Mouse (Mus musculus) midbrain, embryonic 13.5 days (tissue): Measurements from ENCODE around the gene Hivep3. TPM values are rescaled to one million over a fixed set of nuclear protein-coding genes. Genes with fewer than 3 reads are reported as not detected.

Experiments
- ATAC-seq: fragments of 200-750 bp; cut with Nextera tagmentation; 2 replicates; pipeline ENCODE4 v1.8.0; 2017; ENCODE audit warnings: mild to moderate bottlenecking, moderate TSS enrichment, moderate library complexity
- H3K27ac ChIP-seq: fragments of 300-500 bp; sonication (generic); 2 replicates; pipeline ENCODE4 v1.5.1; 2015; ENCODE audit warnings: inconsistent platforms, mild to moderate bottlenecking, moderate library complexity
- H3K27me3 ChIP-seq: fragments of 300-500 bp; sonication (generic); 2 replicates; pipeline ENCODE4 v1.6.1; 2015; ENCODE audit warnings: mild to moderate bottlenecking, inconsistent platforms
- H3K36me3 ChIP-seq: fragments of 300-500 bp; sonication (generic); 2 replicates; pipeline ENCODE4 v1.6.1; 2015; ENCODE audit warnings: mild to moderate bottlenecking, inconsistent platforms
- H3K4me1 ChIP-seq: fragments of 300-500 bp; sonication (generic); replicated peaks from 2 replicates; pipeline ENCODE4 v1.6.1; 2015; ENCODE audit warnings: inconsistent platforms
- H3K4me2 ChIP-seq: fragments of 300-500 bp; sonication (generic); replicated peaks from 2 replicates; pipeline ENCODE4 v1.6.1; 2015; ENCODE audit warnings: moderate library complexity, mild to moderate bottlenecking, inconsistent platforms
- H3K4me3 ChIP-seq: fragments of 300-500 bp; sonication (generic); replicated peaks from 2 replicates; pipeline ENCODE4 v1.5.1; 2015; ENCODE audit warnings: mild to moderate bottlenecking, inconsistent platforms
- H3K9ac ChIP-seq: fragments of 300-500 bp; sonication (generic); replicated peaks from 2 replicates; pipeline ENCODE4 v1.6.1; 2015; ENCODE audit warnings: mild to moderate bottlenecking, inconsistent platforms
- H3K9me3 ChIP-seq: fragments of 300-500 bp; sonication (generic); 2 replicates; pipeline ENCODE4 v1.6.1; 2016; ENCODE audit warnings: mild to moderate bottlenecking, inconsistent platforms
- WGBS: fragments of 180-500 bp; shearing (Covaris S2); methylation state at CpG from one replicate; pipeline ENCODE4 v1.1.7; 2015; 5-methylcytosine and 5-hydroxymethylcytosine counted together
- polyA plus RNA-seq: library from polyadenylated mRNA; unstranded; fragments of >200 nt; fragmentation: Nextera tagmentation; extraction: Ambion mirVana; gene quantifications from 2 replicates; pipeline ENCODE4 v1.2.1, GENCODE M21; 2015

The Hivep3 gene
- polyA plus RNA-seq, 1 experiment from 2014 or later, result 9.5 TPM

GRCm38 (mm10) chr4:119881292-119881691 lies 147.7 kb downstream of the Hivep3 start:
- no peak for ATAC-seq
- Histone ChIP-seq H3K4me1 (peaks cover 15% of the 10 kb centered on the region), H3K4me2 (no peak overlapping the region), H3K4me3 (no peak overlapping the region), H3K9ac (no peak overlapping the region), H3K9me3 (no peaks in the 10 kb centered on the region), H3K27me3 (no peaks in the 10 kb centered on the region), H3K27ac (no peak overlapping the region), H3K36me3 (no peaks in the 10 kb centered on the region)
- WGBS, result 85% methylated on average over 4 of the region's 4 CpGs

DNA sequence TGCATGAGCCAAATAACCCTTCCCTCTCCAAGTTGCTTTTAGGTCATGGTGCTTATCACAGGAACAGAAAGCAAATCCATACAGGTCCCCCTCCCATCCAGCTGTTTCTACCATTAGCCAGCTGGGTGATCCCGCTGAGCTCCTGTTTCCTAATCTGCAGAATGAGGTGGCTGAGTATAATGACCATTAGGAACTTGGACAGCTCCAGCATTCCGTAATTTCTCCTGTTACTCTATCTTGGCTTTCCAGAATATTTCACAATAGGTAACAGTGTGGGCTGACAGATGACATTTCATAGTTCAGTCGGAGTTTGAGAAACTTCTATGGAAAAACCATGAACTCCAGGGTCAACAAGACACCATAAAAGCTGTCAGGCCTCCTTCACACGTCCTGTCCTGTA lies 148.8 kb downstream of the Hivep3 start:
- ATAC-seq, result no peak
- 46% methylated on average over 4 of the region's 4 CpGs for WGBS
- H3K9me3 ChIP-seq, result no peaks in the 10 kb centered on the region
- no peak overlapping the region for H3K9ac ChIP-seq
- H3K27ac ChIP-seq, result no peak overlapping the region
- H3K27me3 ChIP-seq, result no peaks in the 10 kb centered on the region
- no peak overlapping the region for H3K4me3 ChIP-seq
- H3K36me3 ChIP-seq, result no peaks in the 10 kb centered on the region
- H3K4me2 ChIP-seq, result no peak overlapping the region
- H3K4me1 ChIP-seq, result peaks cover 8% of the 10 kb centered on the region

- no peaks in the 10 kb centered on the region for H3K27me3 ChIP-seq
- no peak for ATAC-seq
- H3K4me1 ChIP-seq, result peaks cover 8% of the 10 kb centered on the region
- 48% methylated on average over 5 of the region's 5 CpGs for WGBS
- no peak overlapping the region for H3K4me3 ChIP-seq
- no peak overlapping the region for H3K9ac ChIP-seq
- H3K27ac ChIP-seq, result no peak overlapping the region
- no peaks in the 10 kb centered on the region for H3K9me3 ChIP-seq
- no peak overlapping the region for H3K4me2 ChIP-seq
- H3K36me3 ChIP-seq, result no peaks in the 10 kb centered on the region
Measured at GRCm38 (mm10) chr4:119882814-119883213, 149.2 kb downstream of the Hivep3 start.

DNA sequence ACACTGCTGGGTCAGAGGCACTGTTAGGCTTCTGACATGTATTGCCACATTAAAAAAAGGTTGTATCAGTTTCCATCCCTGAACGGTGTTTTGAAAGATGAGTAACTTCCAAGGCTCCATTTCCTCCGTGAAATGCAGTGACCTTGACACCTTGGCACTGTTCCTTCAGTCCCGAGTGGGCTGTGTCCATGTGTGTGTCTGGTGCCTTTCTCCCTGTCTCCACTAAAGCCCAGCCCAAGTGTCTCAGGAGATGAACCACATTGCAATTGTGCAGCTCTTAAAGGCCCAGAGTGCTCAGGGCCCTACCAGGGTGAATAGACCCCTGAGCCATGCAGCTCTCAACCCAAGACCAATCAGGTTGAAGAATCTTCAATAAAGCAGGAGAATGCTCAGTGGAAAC lies 153.0 kb downstream of the Hivep3 start:
- 80% methylated on average over 3 of the region's 3 CpGs for WGBS
- Histone ChIP-seq H3K27ac (no peak overlapping the region), H3K27me3 (no peaks in the 10 kb centered on the region), H3K9me3 (no peaks in the 10 kb centered on the region), H3K4me3 (no peak overlapping the region), H3K4me1 (peaks cover 9% of the 10 kb centered on the region), H3K9ac (no peak overlapping the region), H3K4me2 (no peak overlapping the region), H3K36me3 (no peaks in the 10 kb centered on the region)
- ATAC-seq, result no peak

DNA sequence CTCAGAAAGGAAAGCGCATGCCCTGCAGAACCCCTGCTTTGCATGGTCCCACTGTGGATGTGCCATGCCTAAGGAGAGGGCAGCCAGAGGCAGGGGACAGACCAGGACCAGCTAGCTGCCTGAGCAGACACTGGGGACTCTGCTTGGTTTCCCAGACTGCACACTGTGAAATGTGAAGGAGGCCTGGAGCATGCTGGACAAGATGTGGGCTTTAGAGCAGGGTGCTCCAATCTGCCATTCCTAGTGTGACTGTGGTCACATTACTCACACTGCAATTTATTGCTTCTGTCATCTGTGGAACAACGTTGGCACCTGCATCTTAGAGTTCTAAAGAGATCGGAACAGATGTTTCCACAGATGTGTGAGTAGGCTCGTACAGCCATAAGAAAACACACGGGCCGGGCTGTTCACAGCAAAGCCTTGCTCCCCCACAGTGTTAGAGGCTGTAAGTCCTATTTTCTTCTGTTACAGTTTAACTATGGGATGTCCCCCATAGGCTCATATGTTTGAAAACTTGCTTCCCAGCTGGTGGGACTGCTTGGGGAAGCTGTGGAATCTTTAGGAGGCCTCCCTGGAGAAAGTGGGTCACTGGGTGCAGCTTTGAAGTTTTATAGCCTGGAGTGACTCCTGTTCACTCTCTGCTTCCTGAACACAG lies 154.1 kb downstream of the Hivep3 start:
- Histone ChIP-seq H3K4me2 (no peak overlapping the region), H3K4me3 (no peak overlapping the region), H3K9ac (no peak overlapping the region), H3K27ac (no peak overlapping the region), H3K9me3 (no peaks in the 10 kb centered on the region), H3K27me3 (no peaks in the 10 kb centered on the region), H3K36me3 (no peaks in the 10 kb centered on the region), H3K4me1 (peaks cover 9% of the 10 kb centered on the region)
- ATAC-seq, result no peak
- 84% methylated on average over 6 of the region's 6 CpGs for WGBS

GRCm38 (mm10) chr4:119889760-119890159 lies 156.2 kb downstream of the Hivep3 start:
- peaks cover 10% of the 10 kb centered on the region; the same call in 1 of the 2 replicates for H3K4me1 ChIP-seq
- 89% methylated on average over 5 of the region's 5 CpGs for WGBS
- no peak overlapping the region for H3K4me2 ChIP-seq
- no peaks in the 10 kb centered on the region for H3K27me3 ChIP-seq
- no peaks in the 10 kb centered on the region for H3K9me3 ChIP-seq
- H3K4me3 ChIP-seq, result no peak overlapping the region
- H3K9ac ChIP-seq, result no peak overlapping the region
- no peak for ATAC-seq
- no peaks in the 10 kb centered on the region for H3K36me3 ChIP-seq
- no peak overlapping the region for H3K27ac ChIP-seq

- WGBS, result 62% methylated on average over 5 of the region's 5 CpGs
- no peak overlapping the region for H3K9ac ChIP-seq
- no peak for ATAC-seq
- no peaks in the 10 kb centered on the region for H3K36me3 ChIP-seq
- H3K27ac ChIP-seq, result no peak overlapping the region
- no peak overlapping the region for H3K4me3 ChIP-seq
- no peaks in the 10 kb centered on the region; the same call in 1 of the 2 replicates for H3K27me3 ChIP-seq
- no peak overlapping the region for H3K4me2 ChIP-seq
- H3K4me1 ChIP-seq, result peaks cover 22% of the 10 kb centered on the region
- H3K9me3 ChIP-seq, result no peaks in the 10 kb centered on the region
Measured at GRCm38 (mm10) chr4:119893255-119893779, 159.7 kb downstream of the Hivep3 start.

DNA sequence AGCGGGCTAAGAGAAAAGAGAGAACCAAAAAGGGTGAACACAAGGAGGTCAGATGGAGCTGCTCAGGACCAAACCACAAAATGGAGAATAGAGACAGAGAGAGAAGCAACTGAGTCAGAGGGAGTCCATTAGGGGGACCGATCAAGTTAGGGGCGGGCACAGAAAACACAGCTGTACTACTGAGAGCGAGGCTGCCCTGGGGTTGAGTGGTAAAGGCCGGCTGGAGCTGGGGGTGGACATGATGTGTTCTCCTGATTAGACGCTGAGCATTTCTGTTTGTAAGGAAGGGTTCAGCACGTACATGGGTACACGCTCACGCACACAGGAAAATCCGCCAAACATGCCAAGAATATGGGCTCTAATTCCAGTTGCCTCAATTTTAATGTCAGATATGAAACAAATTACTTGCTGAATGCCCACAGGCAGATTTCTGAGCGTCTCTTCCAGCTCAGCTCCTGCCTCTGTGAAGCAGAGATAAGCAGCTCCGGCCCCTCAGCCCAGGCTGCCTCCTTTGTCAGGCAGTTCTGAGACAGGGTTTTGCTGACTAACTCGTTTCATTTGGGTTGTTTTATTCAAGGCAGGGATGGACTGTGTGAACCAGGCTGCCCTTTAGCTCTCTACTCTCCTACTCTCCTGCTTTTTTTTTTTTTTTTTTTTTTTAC lies 161.3 kb downstream of the Hivep3 start:
- Histone ChIP-seq H3K4me2 (no peak overlapping the region), H3K36me3 (no peaks in the 10 kb centered on the region), H3K9ac (no peak overlapping the region), H3K27me3 (no peaks in the 10 kb centered on the region; the same call in 1 of the 2 replicates), H3K27ac (peak overlapping the region; percentile 77), H3K4me1 (peaks cover 17% of the 10 kb centered on the region), H3K4me3 (no peak overlapping the region), H3K9me3 (no peaks in the 10 kb centered on the region)
- 62% methylated on average over 13 of the region's 13 CpGs for WGBS
- peak; percentile 91 for ATAC-seq

DNA sequence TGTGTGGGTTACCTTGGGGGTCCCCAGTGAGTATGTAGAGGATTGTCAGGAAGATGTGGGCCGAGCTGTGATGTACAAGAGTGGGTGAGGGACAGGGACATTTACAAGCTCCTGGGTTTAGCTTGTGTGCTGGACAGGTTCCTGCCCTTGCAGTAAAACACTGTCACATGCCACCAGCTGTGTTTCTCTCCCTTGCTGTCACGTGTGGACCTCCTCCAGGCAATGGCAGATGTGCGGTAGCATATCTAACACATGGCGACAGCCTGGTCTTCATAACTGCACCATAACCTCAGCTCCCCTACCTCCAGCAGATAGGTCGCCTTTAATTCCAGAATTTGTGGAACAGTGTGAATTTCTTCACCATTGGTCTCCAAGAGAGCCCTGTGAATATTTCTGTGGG lies 161.9 kb downstream of the Hivep3 start:
- H3K27ac ChIP-seq, result peak overlapping the region; percentile 77

DNA sequence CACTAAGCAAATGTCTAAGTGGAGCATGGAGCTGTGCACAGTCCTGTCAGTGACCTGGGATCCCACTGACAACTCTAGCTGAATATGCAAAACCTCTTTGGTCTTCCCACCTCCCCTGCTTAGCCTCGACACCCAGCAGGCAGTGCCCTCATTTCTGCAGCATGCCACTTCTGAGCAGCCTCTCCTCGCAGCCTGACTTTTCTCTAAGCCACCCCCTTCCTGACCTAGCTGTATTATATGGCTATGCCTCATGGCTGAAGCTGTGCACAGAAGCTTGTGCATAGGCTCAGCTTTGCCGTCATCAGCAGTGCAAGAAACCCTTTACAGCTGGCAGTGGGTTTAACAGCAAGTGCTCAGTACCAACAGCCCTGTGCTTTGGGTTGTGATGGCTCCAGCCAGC lies 163.0 kb downstream of the Hivep3 start:
- H3K4me2 ChIP-seq, result no peak overlapping the region
- H3K36me3 ChIP-seq, result no peaks in the 10 kb centered on the region
- H3K9ac ChIP-seq, result no peak overlapping the region
- H3K27me3 ChIP-seq, result no peaks in the 10 kb centered on the region; the same call in 1 of the 2 replicates
- WGBS, result 57% methylated on average over 3 of the region's 3 CpGs
- H3K27ac ChIP-seq, result no peak overlapping the region
- peaks cover 19% of the 10 kb centered on the region for H3K4me1 ChIP-seq
- ATAC-seq, result no peak
- no peaks in the 10 kb centered on the region for H3K9me3 ChIP-seq
- H3K4me3 ChIP-seq, result no peak overlapping the region

More for the DNA sequence above, 161.9 kb downstream of the Hivep3 start:
- Histone ChIP-seq H3K4me2 (no peak overlapping the region), H3K4me1 (peaks cover 17% of the 10 kb centered on the region), H3K4me3 (no peak overlapping the region), H3K9ac (no peak overlapping the region), H3K27me3 (no peaks in the 10 kb centered on the region; the same call in 1 of the 2 replicates), H3K9me3 (no peaks in the 10 kb centered on the region), H3K36me3 (no peaks in the 10 kb centered on the region)
- 75% methylated on average over 5 of the region's 5 CpGs for WGBS
- ATAC-seq, result no peak

DNA sequence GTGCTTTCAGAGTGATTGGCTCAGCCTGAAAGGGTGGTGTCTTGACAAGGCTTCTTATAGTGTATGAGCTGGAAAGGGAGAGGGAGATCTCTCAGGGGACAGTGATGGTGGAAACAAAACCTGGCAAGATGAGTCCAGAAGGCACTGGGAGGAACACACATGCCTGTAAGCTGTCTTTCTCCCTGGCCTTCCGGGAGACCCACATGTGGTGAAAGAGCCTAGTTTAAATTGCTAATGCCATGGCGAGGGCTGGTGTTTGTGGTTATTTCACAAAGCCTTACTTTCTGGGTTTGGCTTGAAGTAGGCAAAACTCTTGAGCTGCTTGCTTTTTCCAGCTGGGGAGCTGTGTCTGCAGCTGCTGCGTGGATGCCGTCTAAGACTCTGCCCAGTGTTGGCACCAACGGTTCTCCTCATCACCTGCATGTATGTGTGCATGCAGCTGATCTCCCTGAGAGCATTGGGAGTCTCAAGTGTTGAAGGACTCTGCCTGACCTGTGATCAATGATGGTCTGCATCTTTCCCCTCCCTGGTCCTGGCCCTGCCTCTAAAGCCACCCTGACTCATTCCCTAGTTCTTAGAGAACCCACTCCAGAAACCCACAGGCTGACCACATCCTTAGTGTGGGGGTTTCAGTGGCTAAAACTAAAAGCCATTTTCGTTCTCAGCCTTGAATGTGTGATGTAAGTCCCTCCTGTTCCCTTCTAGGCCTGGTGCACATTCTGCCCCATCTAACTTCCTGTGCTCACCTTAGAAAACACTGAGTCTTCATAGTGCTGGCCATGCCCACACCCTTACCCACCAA lies 163.7 kb downstream of the Hivep3 start:
- H3K27ac ChIP-seq, result no peak overlapping the region
- H3K4me2 ChIP-seq, result no peak overlapping the region
- H3K27me3 ChIP-seq, result no peaks in the 10 kb centered on the region; the same call in 1 of the 2 replicates
- no peak overlapping the region for H3K9ac ChIP-seq
- no peaks in the 10 kb centered on the region for H3K9me3 ChIP-seq
- no peaks in the 10 kb centered on the region for H3K36me3 ChIP-seq
- ATAC-seq, result no peak
- WGBS, result 62% methylated on average over 6 of the region's 6 CpGs
- H3K4me3 ChIP-seq, result no peak overlapping the region
- peaks cover 26% of the 10 kb centered on the region for H3K4me1 ChIP-seq
